Mouse (Mus musculus) adrenal gland, adult 18-20 months (tissue): Measurements from ENCODE around the gene Prss33. TPM values are rescaled to one million over a fixed set of nuclear protein-coding genes. Genes with fewer than 3 reads are reported as not detected.

Experiments
- DNase-seq, 2 experiments: peaks; one replicate each; pipeline ENCODE4 v3.0.0; 2021 to 2022; ENCODE audit warnings: low spot score in 2 of 2
- microRNA-seq, 2 experiments: library from miRNA; unstranded; fragments of <30 nt; microRNA quantifications; one replicate each; pipeline ENCODE4 v1.2.0; 2021; ENCODE audit warnings: borderline number of aligned reads in 2 of 2
- total RNA-seq, 2 experiments: library from RNA; stranded (reverse); gene quantifications; 1 replicate in 1 of 2; 2 replicates in 1 of 2; pipeline ENCODE4 v1.2.3; 2021

Gene Prss33
- total RNA-seq, 2 experiments from 2014 or later: not detected

DNA sequence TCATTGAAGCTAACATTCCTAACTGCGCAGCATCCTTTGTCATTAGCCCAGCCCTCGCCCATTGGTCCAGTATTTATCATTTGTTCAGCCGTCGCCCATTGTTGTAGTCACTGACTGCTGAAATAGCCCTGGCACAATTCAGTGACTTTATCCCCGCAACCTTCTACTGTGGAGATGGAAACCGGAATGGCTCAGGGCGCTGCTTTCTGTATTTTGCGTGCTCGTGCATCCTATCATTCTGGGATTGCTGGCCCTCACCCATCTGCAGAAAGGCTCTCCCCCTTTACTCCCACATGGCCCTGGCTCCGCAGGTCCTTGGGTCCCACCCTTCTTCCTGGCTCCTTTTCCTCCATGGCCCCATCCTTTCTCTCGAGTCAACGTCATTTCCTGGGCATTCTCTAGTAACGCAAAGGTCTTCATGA lies 49.3 kb downstream of the Prss33 start:
- DNase-seq: peak in 1 of 2 experiments; percentile 22

GRCm38 (mm10) chr17:23785561-23786471 lies 50.0 kb downstream of the Prss33 start, which contains the start of gene Flywch2:
Gene Flywch2 (minus strand): TSS chr17:23786081.
- DNase-seq: peak; percentile 60 to 67

DNA sequence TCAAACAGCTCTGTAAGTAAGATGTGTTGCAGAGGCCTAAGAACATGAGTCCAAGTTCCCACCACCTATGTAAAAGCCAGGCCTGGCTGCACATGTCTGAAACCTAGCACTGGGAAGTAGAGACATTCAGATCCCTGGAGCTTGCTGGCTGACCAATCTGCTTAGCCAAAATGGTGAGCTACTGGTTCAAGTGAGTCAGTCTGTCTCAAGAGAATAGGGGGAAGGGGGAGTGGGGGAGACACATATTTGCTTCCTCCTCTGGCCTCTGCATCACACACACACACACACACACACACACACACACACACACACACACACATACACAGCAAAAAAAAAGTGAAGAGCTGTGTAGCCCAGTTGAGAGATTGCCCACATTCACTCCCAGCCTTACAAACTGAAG lies 52.5 kb downstream of the Prss33 start:
- DNase-seq: no peak

Small RNA genes within 50 kb of the gene (microRNA-seq; reads per million reads assigned to microRNA genes)
- gene Mir5125: 1.9 to 2.4 reads per million in 2 experiments

Other genes starting within 250 kb of the Prss33 start
- 1 to 10 TPM; 6.2 to 6.3 TPM for gene Zfp13, start 236.6 kb downstream of the Prss33 start, total RNA-seq
- not detected for gene Zscan10, start 235.2 kb downstream of the Prss33 start, total RNA-seq
- under 1 TPM; 0.10 TPM for gene Mmp25, start 190.8 kb downstream of the Prss33 start, total RNA-seq
- gene Bicdl2, start 175.6 kb downstream of the Prss33 start, total RNA-seq: not detected
- gene Hcfc1r1, start 162.5 kb downstream of the Prss33 start, total RNA-seq: 100 to 1,000 TPM; 153 to 154 TPM
- 10 to 100 TPM; 23.1 to 23.3 TPM for gene Thoc6, start 162.2 kb downstream of the Prss33 start, total RNA-seq
- gene Tnfrsf12a, start 158.6 kb downstream of the Prss33 start, total RNA-seq: 100 to 1,000 TPM; 224 to 359 TPM
- not detected for gene Cldn6, start 156.8 kb downstream of the Prss33 start, total RNA-seq
- not detected for gene Cldn9, start 152.0 kb downstream of the Prss33 start, total RNA-seq
- gene 1520401A03Rik, start 113.3 kb downstream of the Prss33 start, total RNA-seq: 1 to 10 TPM; 2.2 to 6.7 TPM
- gene Pkmyt1, start 109.7 kb downstream of the Prss33 start, total RNA-seq: 1 to 10 TPM; 2.1 to 2.4 TPM
- 10 to 100 TPM in 1 of 2 experiments, 1 to 10 TPM in 1; 8.5 to 12.7 TPM for gene Paqr4, start 95.2 kb downstream of the Prss33 start, total RNA-seq
- under 1 TPM in 1 of 2 experiments, not detected in 1; 0.13 TPM for gene Kremen2, start 90.2 kb downstream of the Prss33 start, total RNA-seq
- gene Flywch1, start 64.5 kb downstream of the Prss33 start, total RNA-seq: 10 to 100 TPM; 72.5 to 89.3 TPM
- 10 to 100 TPM in 1 of 2 experiments, 1 to 10 TPM in 1; 8.2 to 10.9 TPM for gene Flywch2, start 50.0 kb downstream of the Prss33 start, total RNA-seq
- gene Srrm2, start 45.5 kb downstream of the Prss33 start, total RNA-seq: 100 to 1,000 TPM; 480 to 746 TPM
- gene Elob, start 6.9 kb downstream of the Prss33 start, total RNA-seq: 100 to 1,000 TPM; 352 to 413 TPM
- not detected for gene Prss32, start 7.8 kb upstream of the Prss33 start, total RNA-seq
- gene Prss41, start 8.1 kb upstream of the Prss33 start, total RNA-seq: under 1 TPM; 0.60 to 0.74 TPM
- gene Prss21, start 32.0 kb upstream of the Prss33 start, total RNA-seq: not detected
- gene Dcpp1, start 44.8 kb upstream of the Prss33 start, total RNA-seq: not detected
- not detected for gene Dcpp2, start 44.8 kb upstream of the Prss33 start, total RNA-seq
- not detected for gene Dcpp3, start 81.4 kb upstream of the Prss33 start, total RNA-seq
- gene Sbp, start 105.6 kb upstream of the Prss33 start, total RNA-seq: not detected
- not detected for gene Sbpl, start 119.2 kb upstream of the Prss33 start, total RNA-seq
- gene Prss30, start 144.5 kb upstream of the Prss33 start, total RNA-seq: under 1 TPM in 1 of 2 experiments, not detected in 1; 0.64 TPM
- gene Prss22, start 162.0 kb upstream of the Prss33 start, total RNA-seq: not detected
- 1 to 10 TPM in 1 of 2 experiments, under 1 TPM in 1; 0.23 to 1.3 TPM for gene Prss27, start 202.1 kb upstream of the Prss33 start, total RNA-seq
- gene Kctd5, start 237.4 kb upstream of the Prss33 start, total RNA-seq: 10 to 100 TPM; 11.1 to 12.2 TPM